Mouse (Mus musculus) neural tube, embryonic 13.5 days (tissue): ENCODE measurements around the gene Cyp2d22. TPM values are rescaled to one million over a fixed set of nuclear protein-coding genes. Genes with fewer than 3 reads are reported as not detected.

Source experiments
- ATAC-seq: fragments of 200-750 bp; cut with Nextera tagmentation; 2 replicates; pipeline ENCODE4 v1.8.0; 2017; ENCODE audit warnings: low read depth, mild to moderate bottlenecking, moderate TSS enrichment, moderate library complexity
- H3K27ac ChIP-seq: fragments of 300-500 bp; sonication (generic); replicated peaks from 2 replicates; pipeline ENCODE4 v1.5.1; 2015; ENCODE audit warnings: moderate library complexity, mild to moderate bottlenecking, inconsistent platforms
- H3K27me3 ChIP-seq: fragments of 300-500 bp; sonication (generic); 2 replicates; pipeline ENCODE4 v1.6.1; 2015; ENCODE audit warnings: mild to moderate bottlenecking, inconsistent platforms
- H3K36me3 ChIP-seq: fragments of 300-500 bp; sonication (generic); 2 replicates; pipeline ENCODE4 v1.6.1; 2015; ENCODE audit warnings: mild to moderate bottlenecking, inconsistent platforms
- H3K4me1 ChIP-seq: fragments of 300-500 bp; sonication (generic); replicated peaks from 2 replicates; pipeline ENCODE4 v1.6.1; 2015; ENCODE audit warnings: inconsistent platforms
- H3K4me2 ChIP-seq: fragments of 300-500 bp; sonication (generic); 2 replicates; pipeline ENCODE4 v1.6.1; 2015; ENCODE audit warnings: inconsistent platforms, mild to moderate bottlenecking, moderate library complexity
- H3K4me3 ChIP-seq: fragments of 300-500 bp; sonication (generic); 2 replicates; pipeline ENCODE4 v1.5.1; 2015; ENCODE audit warnings: mild to moderate bottlenecking, inconsistent platforms
- H3K9ac ChIP-seq: fragments of 300-500 bp; sonication (generic); 2 replicates; pipeline ENCODE4 v1.6.1; 2015; ENCODE audit warnings: moderate library complexity, mild to moderate bottlenecking, inconsistent platforms
- H3K9me3 ChIP-seq: fragments of 300-500 bp; sonication (generic); 2 replicates; pipeline ENCODE4 v1.6.1; 2016; ENCODE audit warnings: inconsistent platforms
- WGBS: fragments of 180-500 bp; shearing (Covaris S2); methylation state at CpG from one replicate; pipeline ENCODE4 v1.1.7; 2015; 5-methylcytosine and 5-hydroxymethylcytosine counted together
- polyA plus RNA-seq: library from polyadenylated mRNA; unstranded; fragments of >200 nt; fragmentation: Nextera tagmentation; extraction: Ambion mirVana; gene quantifications from 2 replicates; pipeline ENCODE4 v1.2.1, GENCODE M21; 2015

The Cyp2d22 gene
- 1.5 and 3.5 TPM in 2 replicates for polyA plus RNA-seq

DNA sequence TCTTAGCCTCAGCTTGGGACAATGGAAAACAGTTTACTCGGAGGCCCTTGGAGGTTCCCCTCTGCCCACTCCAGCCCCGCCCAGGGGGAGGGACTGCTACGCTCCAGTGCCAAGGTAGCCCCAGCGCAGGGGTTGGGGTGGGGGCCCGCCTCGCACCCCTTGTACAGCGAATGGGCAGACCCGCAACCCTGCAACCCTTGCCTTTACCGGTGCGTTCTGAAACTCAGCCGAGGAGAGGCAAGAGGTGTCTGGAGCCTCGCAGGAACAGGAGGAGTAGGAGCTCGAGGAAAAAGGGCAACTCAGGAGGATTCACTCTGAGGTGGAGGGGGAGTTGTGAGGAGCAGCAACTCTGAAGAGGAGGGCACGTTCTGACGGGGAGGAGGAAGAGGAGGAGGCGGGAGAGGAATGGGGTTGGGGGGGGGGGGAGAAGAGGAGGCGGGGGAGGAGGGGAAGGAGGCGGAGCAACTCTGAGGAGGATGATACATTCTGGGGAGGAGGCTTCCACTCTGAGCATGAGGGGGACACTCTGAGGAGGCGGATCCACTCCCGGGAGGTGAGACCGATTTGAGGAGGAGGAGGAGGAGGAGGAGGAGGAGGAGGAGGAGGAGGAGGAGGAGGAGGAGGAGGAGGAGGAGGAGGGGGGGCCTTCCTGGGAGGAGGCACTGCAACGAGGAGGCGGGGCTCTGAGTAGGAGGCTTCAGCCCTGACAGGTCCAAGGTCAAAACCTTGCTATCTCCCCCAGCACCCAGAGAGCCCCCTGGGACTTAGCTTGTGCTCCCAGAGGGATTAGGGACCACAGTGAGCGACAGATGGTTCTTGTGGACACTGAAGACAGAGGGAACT is at the start of gene Cyp2d22:
TSS of gene Cyp2d22 (minus strand) at position 390 of the 843 bp plus-strand sequence.
- peak within 1 kb of the TSS; percentile 56 for H3K4me2 ChIP-seq
- H3K4me3 ChIP-seq: peak within 1 kb of the TSS; percentile 34
- peak within 1 kb of the TSS; percentile 63 for H3K9ac ChIP-seq
- no peaks in the 10 kb centered on the region for H3K9me3 ChIP-seq
- peaks cover 21% of the 10 kb centered on the region for H3K4me1 ChIP-seq
- no peaks in the 10 kb centered on the region for H3K36me3 ChIP-seq
- H3K27me3 ChIP-seq: no peaks in the 10 kb centered on the region; the same call in 1 of the 2 replicates
- no peak within 1 kb of the TSS; the same call in 1 of the 2 replicates for H3K27ac ChIP-seq
- WGBS: 1% methylated on average over 18 of the region's 24 CpGs
- peak; percentile 77 for ATAC-seq

DNA sequence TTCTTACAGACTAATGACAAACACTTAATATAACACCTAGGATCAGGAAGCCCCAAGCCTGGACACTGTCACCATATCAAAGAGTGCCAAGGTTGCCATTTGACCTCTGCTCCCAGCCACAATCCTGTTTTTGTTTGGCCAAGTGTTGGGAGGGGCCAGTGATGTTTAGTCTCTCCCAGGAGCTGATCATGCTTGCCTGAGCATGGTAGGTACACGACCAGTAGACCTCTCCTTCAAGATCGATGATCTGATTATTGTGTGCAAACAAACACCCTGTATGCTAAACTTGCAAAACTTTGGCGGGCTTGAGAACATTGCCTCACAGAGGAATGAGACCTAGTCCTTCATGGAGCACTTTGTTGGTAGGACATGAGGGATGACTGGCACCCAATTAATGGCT is 43.4 kb upstream of the Cyp2d22 start:
- no peak overlapping the region for H3K4me2 ChIP-seq
- WGBS: 81% methylated on average over 3 of the region's 3 CpGs
- H3K4me3 ChIP-seq: no peak overlapping the region
- no peak overlapping the region for H3K27ac ChIP-seq
- H3K36me3 ChIP-seq: no peaks in the 10 kb centered on the region
- no peak overlapping the region for H3K9ac ChIP-seq
- no peaks in the 10 kb centered on the region for H3K27me3 ChIP-seq
- H3K9me3 ChIP-seq: no peaks in the 10 kb centered on the region
- H3K4me1 ChIP-seq: no peaks in the 10 kb centered on the region
- no peak for ATAC-seq

DNA sequence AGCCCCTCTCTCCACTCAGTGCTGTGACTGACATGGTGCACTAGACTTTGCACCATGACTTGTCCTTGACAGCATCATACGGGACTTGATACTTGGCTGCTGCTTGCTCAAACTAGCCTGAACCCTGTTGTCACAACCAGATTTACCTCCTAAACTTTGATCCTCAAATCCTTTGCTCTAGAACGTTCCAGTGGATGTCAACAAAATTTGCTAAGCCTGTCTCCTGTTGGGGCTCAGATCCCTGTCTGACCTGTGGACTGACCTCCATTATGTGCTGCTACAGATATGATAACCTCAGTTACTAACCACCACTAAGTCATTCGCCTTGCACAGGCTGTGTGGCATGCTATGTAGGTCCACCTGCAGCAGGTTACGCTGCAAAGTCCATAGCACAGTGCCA is 42.9 kb upstream of the Cyp2d22 start:
- Histone ChIP-seq H3K4me3 (no peak overlapping the region), H3K27ac (no peak overlapping the region), H3K27me3 (no peaks in the 10 kb centered on the region), H3K4me2 (no peak overlapping the region), H3K9ac (no peak overlapping the region), H3K9me3 (no peaks in the 10 kb centered on the region), H3K4me1 (no peaks in the 10 kb centered on the region), H3K36me3 (no peaks in the 10 kb centered on the region)
- 78% methylated on average over 4 of the region's 4 CpGs for WGBS
- ATAC-seq: no peak

DNA sequence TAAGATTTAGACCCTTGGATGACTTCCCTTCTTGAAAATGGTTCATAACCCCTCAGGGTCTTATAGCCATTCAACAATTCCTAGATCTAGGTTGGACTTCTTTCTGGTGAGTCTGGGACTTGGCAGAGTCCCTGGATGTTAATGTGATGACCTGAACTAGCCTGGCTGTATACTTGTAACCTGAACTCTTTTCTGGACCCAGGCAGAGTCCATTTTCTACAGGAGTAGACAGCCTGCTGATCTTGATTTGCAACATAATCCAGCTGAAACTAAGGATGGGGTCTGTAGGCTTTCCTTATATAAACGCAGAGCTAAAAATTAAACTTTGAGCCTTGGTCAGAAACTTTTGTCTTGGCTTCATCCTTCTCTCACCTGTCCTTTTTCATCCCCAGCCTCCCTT is 38.6 kb upstream of the Cyp2d22 start:
- no peak overlapping the region for H3K9ac ChIP-seq
- no peak for ATAC-seq
- H3K4me2 ChIP-seq: no peak overlapping the region
- H3K27ac ChIP-seq: no peak overlapping the region
- H3K27me3 ChIP-seq: no peaks in the 10 kb centered on the region
- no peak overlapping the region for H3K4me3 ChIP-seq
- H3K9me3 ChIP-seq: no peaks in the 10 kb centered on the region
- H3K36me3 ChIP-seq: no peaks in the 10 kb centered on the region
- H3K4me1 ChIP-seq: peaks cover 12% of the 10 kb centered on the region
- WGBS: 93% methylated on average over 1 of the region's 1 CpGs

DNA sequence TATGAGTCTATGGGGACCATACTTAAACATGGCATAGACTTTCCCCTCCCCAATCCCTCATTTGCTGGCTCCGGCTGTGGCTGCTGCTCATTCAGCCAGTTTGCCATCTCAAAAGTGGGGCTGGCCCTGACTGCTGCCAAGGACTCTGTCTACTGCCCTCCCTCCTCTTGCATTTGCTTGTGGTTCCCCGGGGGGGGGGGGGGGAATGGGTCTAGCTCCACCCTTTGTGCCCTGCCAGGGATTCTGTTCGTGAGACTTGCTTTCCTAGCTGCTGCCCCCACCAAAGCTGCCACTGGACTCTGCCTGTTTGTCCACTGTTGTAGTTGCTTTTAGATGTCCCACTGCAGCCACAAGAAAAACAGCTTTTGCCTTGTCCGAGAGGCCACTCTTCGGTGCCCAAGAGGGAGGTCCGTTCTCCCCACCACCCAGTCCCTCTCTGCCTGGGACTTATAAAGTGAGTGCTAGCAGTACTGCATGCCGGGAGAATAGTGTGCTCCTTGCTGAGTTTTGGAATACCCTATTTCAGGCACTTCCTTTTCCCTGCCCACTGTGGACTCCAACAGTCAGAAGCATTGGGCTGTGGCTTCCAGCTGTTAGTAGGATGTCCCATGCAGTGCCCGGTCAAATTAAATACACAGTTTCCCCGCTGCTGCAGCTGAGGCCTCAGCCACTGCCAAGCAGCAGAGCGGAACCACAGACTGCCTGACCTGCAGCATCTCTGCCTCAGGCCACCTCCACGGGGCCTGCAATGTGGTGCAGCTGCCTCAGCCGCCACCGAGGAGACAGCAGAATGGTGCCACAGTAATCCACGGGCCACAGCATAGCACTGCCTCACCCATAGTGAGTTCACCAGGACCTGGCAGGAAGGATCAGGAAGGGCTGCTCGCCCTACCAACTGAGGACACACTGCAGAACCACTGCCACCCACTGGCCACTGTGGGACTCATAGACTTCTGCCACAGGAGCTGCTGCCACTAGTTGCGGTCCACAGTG is 37.0 kb upstream of the Cyp2d22 start:
- WGBS: 20% methylated on average over 15 of the region's 16 CpGs
- Histone ChIP-seq H3K9ac (0 out of 2 replicates have a peak overlapping the region, but pooled peaks have one; percentile 31), H3K36me3 (no peaks in the 10 kb centered on the region), H3K4me3 (no peak overlapping the region), H3K4me1 (peaks cover 12% of the 10 kb centered on the region), H3K4me2 (peak overlapping the region; percentile 31), H3K9me3 (no peaks in the 10 kb centered on the region), H3K27me3 (no peaks in the 10 kb centered on the region), H3K27ac (no peak overlapping the region)
- peak; percentile 84; the same call in 1 of the 2 replicates for ATAC-seq

DNA sequence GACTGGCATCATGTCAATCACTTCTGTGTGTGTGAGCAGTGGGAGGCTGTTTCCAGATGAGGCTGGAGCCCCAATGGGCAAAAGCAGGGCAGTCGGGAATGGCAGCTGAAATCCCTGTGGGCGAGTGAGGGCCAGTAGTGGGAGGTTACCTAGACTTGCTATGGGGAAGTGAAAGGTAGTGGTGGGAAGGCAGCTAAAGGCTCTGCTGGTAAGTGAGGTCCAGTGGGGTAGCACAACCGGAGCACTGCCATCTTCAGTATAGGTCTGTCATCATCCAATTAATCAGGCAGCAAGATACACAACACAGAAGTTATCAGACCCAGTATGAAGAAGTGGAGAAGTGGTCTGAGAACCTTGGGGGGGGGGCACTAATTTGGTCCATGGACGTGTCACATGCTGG is 27.5 kb upstream of the Cyp2d22 start:
- H3K4me2 ChIP-seq: no peak overlapping the region
- H3K36me3 ChIP-seq: no peaks in the 10 kb centered on the region
- no peaks in the 10 kb centered on the region for H3K27me3 ChIP-seq
- no peak overlapping the region for H3K4me3 ChIP-seq
- no peak overlapping the region for H3K9ac ChIP-seq
- H3K4me1 ChIP-seq: no peaks in the 10 kb centered on the region
- WGBS: 85% methylated on average over 4 of the region's 4 CpGs
- no peak overlapping the region for H3K27ac ChIP-seq
- no peaks in the 10 kb centered on the region for H3K9me3 ChIP-seq
- no peak for ATAC-seq

DNA sequence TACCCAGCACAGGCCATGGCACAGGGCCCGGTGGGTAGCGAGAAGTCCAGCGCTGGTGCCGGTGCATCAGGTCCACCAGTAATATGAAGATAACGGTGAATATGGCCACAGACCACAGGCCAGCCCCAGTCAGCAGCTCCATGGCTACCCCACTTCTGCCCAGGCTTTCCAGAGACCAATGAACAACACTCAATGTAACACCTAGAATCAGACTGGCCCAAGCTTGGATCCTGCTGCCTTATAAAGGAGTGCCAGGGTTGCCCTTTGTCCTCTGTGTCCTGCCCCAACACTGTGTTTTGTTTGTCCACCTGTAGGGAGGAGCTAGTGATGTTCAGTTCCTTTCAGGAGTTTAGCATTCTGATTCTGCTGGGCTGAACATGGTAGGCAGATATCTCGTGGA is 26.9 kb upstream of the Cyp2d22 start, which contains the start of gene Cyp2d10:
TSS of gene Cyp2d10 (minus strand) at position 215 of the 400 bp plus-strand sequence.
- H3K9me3 ChIP-seq: no peaks in the 10 kb centered on the region
- no peaks in the 10 kb centered on the region for H3K27me3 ChIP-seq
- no peak within 1 kb of the TSS for H3K27ac ChIP-seq
- no peak within 1 kb of the TSS for H3K4me2 ChIP-seq
- H3K4me3 ChIP-seq: no peak within 1 kb of the TSS
- H3K4me1 ChIP-seq: no peaks in the 10 kb centered on the region
- H3K9ac ChIP-seq: no peak within 1 kb of the TSS
- no peak for ATAC-seq
- no peaks in the 10 kb centered on the region for H3K36me3 ChIP-seq
- 94% methylated on average over 6 of the region's 6 CpGs for WGBS

DNA sequence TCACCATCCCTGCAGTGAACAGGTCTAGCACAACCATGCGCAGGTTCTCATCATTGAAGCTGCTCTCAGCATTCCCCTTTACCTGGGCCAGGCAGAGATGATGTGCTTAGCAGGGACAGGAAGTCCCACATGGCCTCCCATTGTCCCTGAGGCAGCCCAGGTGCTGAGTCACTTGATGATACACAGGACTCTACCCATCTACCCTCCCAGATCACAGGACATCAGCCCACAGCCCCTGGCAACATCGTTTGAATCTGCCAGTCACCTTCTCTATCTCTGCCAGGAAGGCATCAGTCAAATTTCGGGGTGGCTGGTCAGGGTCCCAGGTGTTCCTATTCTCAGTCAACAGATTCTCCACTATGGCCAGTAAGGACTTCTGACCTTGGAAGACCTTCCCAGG is 24.1 kb upstream of the Cyp2d22 start:
- no peak for ATAC-seq
- Histone ChIP-seq H3K27me3 (no peaks in the 10 kb centered on the region), H3K4me2 (no peak overlapping the region), H3K36me3 (no peaks in the 10 kb centered on the region), H3K27ac (no peak overlapping the region), H3K4me3 (no peak overlapping the region), H3K4me1 (no peaks in the 10 kb centered on the region), H3K9me3 (no peaks in the 10 kb centered on the region), H3K9ac (no peak overlapping the region)
- WGBS: 92% methylated on average over 3 of the region's 3 CpGs

DNA sequence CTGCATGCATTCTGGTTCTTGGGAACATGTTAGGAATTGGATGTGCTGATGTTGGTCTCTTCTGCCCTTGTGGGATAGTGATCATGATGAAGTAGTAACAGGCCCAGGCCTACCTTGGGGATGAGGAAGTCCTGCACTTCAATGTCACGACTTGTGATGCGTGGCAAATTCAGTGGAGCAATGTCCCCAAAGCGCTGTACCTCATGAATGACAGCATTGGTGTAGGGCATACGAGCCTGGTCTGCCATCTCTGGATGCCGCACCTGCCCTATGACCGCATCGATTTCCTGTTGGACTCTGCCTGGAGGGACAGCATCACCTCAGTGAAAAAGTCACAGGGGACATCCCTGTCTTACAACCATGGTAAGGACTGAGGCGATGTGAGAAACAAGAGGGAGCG is 23.5 kb upstream of the Cyp2d22 start:
- Histone ChIP-seq H3K9ac (no peak overlapping the region), H3K9me3 (no peaks in the 10 kb centered on the region), H3K4me1 (no peaks in the 10 kb centered on the region), H3K36me3 (no peaks in the 10 kb centered on the region), H3K4me3 (no peak overlapping the region), H3K4me2 (no peak overlapping the region), H3K27me3 (no peaks in the 10 kb centered on the region), H3K27ac (no peak overlapping the region)
- WGBS: 94% methylated on average over 9 of the region's 9 CpGs
- no peak for ATAC-seq

DNA sequence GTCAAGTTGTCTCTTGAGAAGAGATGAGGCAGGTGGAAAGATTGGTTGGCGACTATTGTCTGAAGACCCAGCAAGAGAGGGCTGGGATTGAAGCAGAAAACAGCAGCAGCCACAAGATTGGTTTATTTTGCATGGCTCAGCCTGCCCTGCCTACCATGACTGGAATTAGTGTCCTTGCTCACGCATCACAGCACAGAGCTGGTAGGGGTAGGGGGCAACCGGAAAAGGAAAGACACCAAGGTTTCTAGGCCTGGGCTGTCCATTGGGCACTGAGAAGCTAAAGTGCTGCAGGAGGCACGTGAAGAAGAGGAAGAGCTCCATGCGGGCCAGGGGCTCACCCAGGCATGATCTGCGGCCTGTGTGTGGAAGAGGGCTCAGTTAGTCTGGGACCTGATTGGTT is 22.7 kb upstream of the Cyp2d22 start:
- H3K4me3 ChIP-seq: no peak overlapping the region
- no peaks in the 10 kb centered on the region for H3K27me3 ChIP-seq
- no peaks in the 10 kb centered on the region for H3K9me3 ChIP-seq
- 86% methylated on average over 6 of the region's 6 CpGs for WGBS
- ATAC-seq: no peak
- no peaks in the 10 kb centered on the region for H3K4me1 ChIP-seq
- no peak overlapping the region for H3K9ac ChIP-seq
- H3K4me2 ChIP-seq: no peak overlapping the region
- no peak overlapping the region for H3K27ac ChIP-seq
- H3K36me3 ChIP-seq: no peaks in the 10 kb centered on the region

DNA sequence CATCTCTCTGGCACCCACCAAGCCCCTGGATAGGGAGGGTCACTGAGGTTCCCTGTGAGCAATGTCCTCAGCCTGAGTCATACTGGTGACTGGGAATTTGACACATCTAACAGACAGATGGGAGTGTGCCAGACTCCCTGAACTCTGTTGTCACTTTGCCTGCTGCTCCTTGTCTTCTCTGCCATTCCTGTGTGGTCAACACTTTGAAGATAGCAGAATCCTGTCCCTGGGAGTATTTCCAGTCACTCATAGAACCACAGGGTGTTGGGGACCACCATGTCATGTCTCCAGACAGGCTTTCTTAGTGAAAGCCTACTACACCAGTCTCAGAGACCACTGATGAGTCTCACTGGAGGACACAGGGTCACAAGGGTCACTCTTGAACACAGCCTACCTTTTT is 22.0 kb upstream of the Cyp2d22 start:
- H3K4me3 ChIP-seq: no peak overlapping the region
- H3K9ac ChIP-seq: no peak overlapping the region
- H3K27me3 ChIP-seq: no peaks in the 10 kb centered on the region
- H3K4me1 ChIP-seq: no peaks in the 10 kb centered on the region
- H3K4me2 ChIP-seq: no peak overlapping the region
- H3K36me3 ChIP-seq: no peaks in the 10 kb centered on the region
- no peak for ATAC-seq
- H3K9me3 ChIP-seq: no peaks in the 10 kb centered on the region
- no peak overlapping the region for H3K27ac ChIP-seq

DNA sequence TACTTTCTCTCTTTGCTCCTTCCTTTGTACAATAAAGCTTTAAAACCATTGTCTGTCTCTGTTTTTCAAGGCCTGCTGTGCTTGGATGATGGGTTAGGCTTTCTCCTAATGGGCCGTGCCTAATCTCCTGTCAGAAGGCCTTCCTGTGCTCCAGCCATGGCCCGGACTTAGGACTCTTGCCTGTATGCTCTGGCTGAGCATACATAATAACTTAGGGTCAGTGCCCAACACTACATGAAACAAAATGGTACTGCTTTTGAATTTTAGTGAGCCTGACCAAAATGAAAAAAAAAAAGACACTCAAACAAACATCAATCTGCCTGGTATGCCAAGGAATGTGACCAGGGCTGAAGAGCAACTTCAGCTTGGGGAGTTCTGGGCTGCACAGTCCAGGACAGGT is 21.5 kb upstream of the Cyp2d22 start:
- Histone ChIP-seq H3K9me3 (no peaks in the 10 kb centered on the region), H3K36me3 (no peaks in the 10 kb centered on the region), H3K27me3 (no peaks in the 10 kb centered on the region), H3K4me2 (no peak overlapping the region), H3K4me1 (no peaks in the 10 kb centered on the region), H3K4me3 (no peak overlapping the region), H3K9ac (no peak overlapping the region), H3K27ac (no peak overlapping the region)
- no peak for ATAC-seq
- WGBS: 11% methylated on average over 2 of the region's 2 CpGs
